Mouse (Mus musculus): Measurements from ENCODE around the gene Gm48551. TPM values are rescaled to one million over a fixed set of nuclear protein-coding genes. Genes with fewer than 3 reads are reported as not detected.

Gm48551 gene
- polyA plus RNA-seq, 1 experiment from 2014 or later = 2.3 TPM

DNA sequence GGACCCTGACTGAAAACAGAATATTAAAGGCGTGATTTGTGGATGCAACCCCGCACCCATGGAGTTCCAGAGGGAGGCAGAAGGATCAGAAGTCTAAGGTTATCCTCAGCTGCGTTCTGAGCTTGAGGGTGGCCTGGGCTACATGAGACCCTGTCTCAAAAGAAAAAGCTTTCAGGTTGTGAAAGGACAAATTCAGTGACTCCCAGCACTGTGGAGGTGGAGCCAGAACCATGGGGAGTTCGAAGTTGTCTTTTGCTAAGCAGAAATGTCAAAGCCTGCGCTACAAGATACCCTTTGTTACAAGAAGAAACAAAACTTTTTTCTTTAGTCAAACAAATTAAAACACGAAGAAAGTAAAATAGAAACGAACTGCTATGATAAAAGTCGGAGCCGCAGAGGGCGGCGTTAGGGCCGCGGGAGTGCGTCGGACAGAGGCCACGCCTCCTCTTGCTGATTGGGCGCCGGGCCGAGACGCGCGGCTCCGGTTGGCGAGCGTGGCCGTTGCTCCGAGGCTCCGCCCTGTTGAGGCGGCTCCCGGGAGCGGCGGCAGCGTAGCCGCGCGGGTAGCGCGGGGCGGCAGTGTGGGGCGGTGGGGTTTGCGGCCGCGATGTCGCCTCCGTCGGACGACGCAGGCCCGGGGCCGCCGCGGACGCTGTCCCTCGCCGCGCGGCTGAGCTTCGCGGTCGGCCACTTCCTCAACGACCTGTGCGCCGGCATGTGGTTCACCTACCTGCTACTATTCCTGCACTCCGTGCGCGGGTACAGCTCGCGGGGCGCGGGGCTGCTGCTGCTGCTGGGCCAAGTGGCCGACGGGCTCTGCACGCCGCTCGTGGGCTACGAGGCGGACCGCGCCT, 27.0 kb upstream of the Gm48551 start, which contains the start of gene Mfsd12:
Mfsd12 (plus strand) TSS at position 501 of the 854 bp plus-strand sequence.
- DNase-seq (ENCODE audit: low spot score) = peak; percentile 93

DNA sequence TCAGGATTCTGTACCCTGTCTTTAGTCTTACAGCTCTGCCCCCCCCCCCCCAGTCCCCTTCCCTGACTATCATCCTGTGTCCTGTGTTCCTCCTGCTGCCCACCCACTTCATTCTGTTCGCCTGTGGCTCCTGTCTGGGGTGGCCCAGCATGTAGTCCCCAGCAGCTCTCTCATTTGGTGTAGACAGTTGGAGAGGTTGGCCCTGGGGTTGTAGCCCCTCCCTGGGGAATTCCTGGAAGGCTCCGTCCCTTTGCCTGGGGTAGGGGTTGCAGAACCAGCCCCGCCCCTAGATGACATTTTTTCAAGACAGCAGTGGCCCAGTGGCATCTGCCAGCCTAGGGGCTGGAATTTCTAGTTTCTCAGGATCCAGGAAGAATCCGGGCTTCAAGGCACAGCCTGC, 26.1 kb upstream of the Gm48551 start:
- DNase-seq (ENCODE audit: low spot score) = no peak

DNA sequence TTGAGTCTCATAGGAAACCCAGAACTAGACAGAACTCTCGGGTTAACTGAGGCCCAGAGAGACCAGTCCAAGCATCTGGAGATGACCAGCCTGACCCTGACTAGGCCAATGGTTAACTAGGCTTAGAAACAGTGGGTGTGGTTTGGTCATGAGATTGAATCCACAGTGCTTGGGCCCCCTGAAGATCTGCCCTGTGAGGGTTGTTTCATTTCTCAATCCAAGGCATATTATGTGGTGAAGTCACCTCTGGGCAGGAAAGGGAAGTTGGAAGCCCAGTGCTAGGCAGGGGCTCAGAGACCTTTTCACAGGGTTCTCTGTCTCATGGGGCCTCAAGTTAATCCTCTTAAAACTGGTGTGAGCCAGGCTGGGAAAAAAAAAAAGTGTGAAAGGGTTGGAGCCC, 25.4 kb upstream of the Gm48551 start:
- no peak for DNase-seq (ENCODE audit: low spot score)

DNA sequence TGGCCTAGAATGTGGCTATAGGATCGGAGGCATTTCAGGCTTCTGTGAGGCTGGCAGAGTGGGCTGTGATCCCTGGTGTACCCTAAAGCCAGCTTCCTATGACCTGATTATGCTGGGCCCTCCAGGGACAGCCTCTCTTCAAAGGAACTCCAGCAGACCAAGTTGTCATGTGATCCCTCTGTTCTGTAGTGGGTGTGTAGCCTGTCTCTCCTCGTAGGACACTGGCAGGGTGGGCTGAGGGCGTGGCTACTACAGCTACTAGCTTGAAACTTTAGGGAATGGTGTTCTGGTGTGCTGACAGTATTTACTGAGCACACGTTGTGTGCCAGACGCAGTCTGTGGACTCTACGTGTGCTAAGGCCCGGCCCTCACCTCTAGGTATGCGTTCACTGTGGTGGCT, 23.5 kb upstream of the Gm48551 start:
- DNase-seq (ENCODE audit: low spot score) = no peak

DNA sequence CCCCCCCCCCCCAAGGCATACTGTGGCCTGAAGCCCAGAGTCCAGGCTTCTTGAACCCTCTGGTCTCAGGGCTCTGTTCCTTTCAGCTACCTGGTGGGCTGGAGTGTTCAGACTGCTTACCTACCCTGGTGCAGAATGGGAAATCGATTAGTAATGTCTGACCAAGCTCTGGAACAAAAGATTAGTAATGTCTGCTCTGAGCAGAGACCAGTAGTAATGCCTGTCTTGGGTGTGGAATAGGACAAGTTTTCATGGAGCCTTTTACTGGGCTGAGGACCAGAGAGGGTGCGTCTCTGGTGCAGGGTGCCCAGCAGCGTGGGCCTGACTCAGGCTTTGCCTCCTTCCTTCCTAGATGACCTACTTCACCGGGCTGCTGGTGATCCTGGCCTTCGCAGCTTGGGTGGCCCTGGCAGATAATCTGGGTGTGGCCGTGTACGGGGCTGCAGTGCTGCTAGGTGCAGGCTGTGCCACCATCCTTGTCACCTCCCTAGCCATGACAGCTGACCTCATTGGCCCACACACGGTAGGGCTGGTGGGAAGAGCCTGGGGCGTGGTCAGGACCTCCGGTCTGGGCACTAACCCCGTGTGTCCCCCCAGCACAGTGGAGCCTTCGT, 21.8 kb upstream of the Gm48551 start:
- DNase-seq (ENCODE audit: low spot score) = no peak

DNA sequence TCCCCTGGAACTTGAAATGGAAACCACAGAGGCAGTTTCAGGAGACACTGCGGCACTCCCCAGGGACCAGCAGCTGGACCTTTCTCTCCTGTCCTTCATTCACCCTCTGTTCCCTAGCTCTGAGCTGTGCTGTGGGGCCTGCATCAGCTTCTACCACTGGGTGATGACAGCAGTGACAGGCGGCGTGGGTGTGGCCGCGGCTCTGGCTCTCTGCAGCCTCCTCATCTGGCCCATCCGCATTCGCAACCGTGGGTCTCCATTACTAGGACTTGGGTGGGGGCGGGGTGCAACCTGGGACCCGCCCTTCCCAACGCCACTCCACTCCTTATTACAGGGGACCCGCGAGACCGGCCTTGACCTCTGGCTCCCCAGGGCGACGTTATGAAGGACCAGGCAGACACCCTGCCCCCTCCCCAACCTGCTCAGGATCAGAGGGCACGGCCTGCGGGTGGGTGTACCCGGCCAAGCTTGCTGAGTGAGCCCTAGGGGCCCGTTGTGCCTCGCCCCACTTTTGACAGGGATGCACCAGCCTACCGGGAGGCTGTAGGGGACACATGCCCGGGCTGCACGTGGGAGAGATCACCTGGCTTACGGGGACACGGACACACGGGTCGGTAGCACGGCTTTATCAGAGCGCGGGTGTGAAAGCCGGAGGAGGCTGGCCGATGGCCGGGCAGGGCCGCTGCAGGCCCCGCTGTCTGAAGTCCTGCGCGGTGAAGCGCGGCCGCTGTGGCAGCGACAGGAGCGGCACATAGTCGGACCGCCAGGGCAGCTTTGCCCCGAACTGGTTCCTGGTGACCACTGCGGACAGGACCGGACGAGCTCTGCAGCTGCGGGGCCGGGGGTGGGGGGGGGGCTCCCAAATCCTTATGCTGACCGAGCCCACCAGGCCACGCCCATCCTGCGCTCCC, 20.6 kb upstream of the Gm48551 start:
- DNase-seq (ENCODE audit: low spot score) = no peak

DNA sequence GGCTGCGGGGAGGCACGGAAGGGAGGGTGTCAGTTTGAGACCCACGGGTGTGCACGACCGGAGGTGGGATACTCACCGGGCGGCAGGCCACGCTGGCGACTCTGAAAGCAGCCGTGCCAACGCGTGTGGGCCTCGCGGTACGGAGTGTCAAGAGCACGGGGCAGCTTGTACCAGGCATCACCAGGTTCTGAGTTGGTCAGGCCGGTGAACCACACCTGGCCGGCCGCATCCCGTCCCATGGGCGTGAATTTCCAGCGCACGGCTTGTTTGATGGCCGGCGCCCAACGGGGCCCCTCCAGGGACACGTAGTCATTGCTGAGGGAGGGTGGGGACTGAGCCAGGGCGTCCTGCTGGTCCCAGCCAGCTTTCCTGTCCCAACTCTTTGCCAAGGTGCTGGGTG, 19.6 kb upstream of the Gm48551 start:
- no peak for DNase-seq (ENCODE audit: low spot score)

DNA sequence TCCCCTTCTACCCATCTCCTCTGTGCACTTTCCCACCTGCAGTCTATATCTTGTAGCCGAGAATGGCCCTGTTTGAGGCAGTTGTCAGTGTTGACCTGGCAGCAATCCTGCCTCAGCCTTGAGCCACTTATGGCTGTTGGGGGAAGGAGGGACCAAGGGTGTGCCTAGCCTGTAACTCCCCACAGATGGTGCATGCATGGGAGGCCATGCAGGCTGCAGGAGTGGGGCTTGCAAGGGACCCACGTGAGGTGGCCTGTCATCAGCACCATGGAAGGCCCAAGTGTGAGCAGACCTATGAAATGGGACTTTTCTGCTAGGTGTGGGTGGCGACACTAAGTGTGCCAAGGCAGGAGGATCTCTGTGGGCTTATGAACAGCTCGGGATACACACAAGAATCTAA, 19.2 kb upstream of the Gm48551 start:
- DNase-seq (ENCODE audit: low spot score) = no peak

DNA sequence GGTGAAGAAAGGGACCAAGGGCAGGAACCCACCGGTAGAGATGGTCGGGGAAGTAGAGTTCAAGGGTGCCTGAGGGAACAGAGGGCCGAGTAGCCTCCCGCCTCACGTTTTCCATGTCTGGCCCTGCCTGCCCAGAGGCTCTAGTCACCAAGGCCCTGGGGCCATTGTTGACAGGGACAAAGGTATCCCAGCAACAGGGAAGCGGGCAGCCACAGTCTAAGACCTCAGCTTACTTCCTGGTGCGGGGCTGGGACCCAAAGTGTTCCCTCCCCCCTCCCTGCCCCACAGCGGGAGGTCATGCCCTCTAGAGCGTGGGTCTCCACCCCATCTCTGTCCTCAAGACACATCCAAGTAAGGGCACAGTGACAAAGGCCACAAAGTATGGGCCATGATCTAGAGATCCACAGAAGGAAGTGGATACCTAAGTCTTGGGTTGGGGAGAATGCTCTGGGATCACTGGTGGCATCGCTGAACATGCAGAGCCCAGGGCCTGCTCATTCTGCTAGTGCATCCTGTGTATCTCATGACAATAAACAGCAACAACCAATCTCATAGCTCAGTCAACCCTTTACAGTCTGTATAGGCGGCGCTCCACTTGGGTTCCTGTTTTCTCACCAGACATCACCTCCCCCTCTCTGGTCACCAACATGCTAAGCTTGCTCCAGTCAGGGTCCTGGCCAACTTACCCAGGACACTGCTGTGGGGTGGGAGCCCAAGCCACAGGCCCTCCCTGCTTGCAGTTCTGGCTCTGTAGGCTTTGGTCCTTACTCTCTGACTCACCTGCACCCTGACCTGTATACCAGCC, 18.4 kb upstream of the Gm48551 start, which contains the start of gene 4930404N11Rik:
4930404N11Rik (minus strand) TSS at position 145 of the 805 bp plus-strand sequence.
- no peak for DNase-seq (ENCODE audit: low spot score)

DNA sequence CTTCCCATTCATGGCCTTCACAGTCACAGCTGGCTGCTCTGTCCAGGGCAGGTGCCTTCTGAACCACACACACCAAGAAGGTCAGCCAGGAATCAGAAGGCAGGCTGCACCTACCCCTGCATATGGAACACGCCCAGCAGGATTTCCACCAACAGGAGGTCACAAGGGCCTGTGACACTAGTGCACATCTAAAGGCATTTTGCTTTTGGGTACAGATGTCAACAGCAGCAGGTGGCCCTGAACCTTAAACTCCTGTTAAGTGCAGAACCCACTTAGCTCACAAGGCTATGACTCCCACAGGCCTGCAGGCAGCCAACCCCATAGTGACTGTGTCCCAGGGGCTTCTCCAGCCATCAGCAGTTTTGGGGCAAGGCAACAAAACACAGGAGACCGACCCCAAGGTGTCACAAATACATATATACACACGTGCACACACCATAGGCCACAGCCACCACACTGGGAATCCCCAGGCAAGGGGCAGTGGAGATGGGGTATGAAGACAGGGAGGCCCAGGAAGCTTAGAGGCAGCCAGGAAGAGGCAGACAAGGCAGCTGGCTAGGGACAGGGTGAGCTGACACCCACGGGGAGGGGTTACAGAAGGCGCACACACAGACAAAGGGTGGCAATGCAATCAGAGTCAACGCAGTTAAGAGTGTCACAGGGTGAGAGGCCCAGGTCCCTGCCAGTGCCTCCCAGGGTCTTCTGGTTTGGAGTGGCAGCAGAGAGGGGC, 17.6 kb upstream of the Gm48551 start:
- no peak for DNase-seq (ENCODE audit: low spot score)

DNA sequence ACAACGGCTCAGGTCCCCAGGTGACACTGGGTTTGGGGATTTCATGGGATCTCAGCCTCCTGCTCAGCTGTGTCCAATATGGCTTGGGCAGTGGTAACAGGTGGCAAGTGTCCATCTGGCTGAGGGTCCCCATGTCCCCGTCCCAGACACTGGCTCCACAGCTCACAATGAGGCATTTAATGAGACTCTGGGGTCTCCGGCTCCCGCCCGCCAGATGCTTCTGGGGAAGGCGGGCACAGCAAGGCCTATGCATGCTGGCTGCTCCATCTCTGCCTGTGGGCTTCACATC, 17.1 kb upstream of the Gm48551 start:
- no peak for DNase-seq (ENCODE audit: low spot score)

DNA sequence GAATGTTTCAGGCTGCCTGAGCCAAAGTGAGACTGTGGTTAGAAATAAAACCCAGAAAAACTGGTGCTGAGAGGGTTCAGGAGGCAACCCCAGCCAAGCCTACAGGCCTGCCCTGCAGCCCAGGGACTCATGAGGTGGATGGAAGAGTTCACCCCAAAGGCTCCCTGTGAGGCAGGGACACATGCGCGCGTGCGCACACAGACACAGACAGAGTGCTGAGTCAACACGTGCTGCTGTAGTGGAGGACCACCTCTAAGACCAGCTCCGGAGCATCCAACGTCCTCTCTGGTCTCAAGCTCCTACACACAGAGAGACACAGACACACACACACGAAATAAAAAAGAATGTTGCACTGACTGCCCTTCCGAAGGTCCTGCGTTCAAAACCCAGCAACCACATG, 8.9 kb upstream of the Gm48551 start:
- DNase-seq (ENCODE audit: low spot score) = no peak

DNA sequence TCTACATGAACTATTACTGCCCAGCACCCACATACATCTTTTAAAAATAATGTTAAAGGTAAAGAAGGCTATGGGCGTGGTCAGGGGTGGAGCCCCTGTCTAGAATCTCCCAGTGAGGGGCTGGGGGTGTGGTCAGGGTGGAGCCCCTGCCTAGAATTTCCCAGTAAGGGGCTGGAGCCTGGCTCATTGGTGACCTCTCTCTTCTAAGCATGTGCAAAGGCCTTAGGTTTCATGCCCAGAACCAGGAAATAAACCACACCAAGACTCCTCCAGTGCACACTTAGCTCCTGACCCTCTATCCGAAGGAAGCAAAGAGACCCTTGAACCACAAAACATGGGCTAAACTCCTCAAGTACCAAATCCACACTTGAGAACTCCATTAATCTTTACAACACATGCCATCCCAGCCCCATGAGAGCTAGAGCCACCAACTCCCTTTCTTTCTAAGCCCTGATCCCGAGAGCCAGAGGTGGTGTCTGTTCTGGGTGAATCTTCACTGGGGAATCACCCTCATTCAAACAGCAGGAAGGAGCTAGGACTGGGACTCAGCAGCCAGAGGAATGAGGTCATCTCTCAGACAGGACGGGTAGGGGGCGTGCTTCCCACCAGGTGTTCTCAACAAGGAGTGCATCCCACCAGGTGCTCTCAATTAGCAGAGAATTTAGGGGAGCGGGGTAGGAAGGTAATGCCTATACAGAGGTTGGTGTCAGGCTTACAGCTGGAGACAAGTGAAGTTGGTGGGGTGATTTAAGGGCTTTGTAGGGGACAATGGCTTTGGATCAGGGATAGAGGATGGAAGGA, 7.5 kb upstream of the Gm48551 start:
- no peak for DNase-seq (ENCODE audit: low spot score)

DNA sequence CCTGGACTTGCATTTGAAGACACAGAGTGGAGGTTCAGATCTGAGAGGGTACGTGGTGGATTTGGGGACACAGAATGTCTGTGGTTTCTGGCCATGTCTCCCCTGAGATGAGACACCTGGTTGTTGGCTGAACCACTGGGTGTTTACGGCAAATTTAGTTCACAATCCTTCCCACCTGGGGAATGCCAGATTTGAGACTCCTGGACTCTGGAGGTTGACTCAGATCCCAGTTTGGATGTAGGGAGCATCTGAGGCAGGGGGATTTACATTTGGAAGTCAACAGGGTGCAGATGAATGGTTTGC, 7.0 kb upstream of the Gm48551 start:
- no peak for DNase-seq (ENCODE audit: low spot score)

DNA sequence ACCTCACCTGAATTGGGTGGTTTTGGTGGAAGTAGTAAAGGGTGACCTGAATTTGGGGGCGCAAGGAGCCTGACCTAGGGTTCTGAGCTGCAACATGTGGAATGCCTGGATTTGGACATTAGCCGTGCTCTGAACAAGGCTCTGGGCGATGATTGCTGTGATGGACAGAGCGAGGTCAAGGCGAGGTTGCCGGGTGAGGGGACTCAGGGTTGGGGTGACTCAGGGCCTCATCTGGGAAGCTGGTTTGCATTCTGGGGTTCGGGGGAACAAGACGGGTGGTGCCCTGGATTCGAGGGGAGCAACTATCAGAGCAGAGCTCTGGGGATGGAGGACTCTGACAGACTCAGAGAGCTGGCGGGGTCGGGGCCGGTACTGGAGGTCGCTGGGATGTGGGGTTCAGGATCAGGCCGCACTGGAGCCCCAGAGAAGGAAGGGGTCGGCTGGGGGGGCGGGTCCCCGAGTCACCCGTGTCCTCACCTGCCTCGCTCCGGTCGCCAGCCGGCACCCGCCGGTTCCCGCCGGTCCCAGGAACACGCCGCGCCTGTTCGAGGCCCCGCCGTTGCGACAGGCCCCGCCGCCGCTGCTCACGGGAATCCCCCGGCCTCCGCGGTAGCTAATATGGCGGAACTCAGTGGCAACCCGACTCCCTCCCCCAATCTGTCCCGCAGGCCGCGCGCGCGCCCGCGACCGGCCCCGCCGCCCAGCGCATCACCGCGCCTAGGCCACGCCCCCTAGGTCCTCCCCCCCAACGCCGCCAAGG, 6.3 kb upstream of the Gm48551 start, which contains the start of gene Fzr1:
Fzr1 (minus strand) TSS at position 724 of the 760 bp plus-strand sequence.
- DNase-seq (ENCODE audit: low spot score) = no peak

DNA sequence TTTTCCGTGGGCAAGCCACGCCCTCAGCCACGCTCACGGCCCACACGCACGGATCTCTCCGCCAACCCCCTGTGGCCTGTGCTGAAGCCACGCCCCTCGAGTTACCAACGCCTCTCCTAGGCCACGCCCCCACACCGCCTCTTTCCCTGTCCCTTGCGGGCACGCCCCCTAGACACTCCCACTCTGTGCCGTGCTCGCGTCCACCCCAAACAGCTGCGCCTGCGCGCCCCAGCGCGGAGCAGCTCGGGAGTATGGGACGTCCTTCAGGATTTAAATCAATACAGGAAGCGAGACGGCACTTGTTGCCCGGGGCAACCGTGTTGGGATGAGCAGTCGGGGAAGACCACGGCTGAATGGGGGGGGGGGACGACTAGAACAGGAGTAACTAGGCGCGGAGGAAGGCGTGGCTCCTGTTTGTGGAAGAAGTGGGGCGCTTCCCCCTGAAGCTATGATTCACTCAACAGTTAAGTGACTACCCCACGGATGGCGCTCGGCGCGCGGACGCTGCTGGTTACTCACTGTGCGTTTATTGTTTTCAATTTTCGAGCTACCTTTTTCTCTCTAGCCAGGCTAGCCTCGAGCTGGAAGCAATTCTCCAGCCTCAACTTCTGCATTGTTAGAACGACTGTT, 5.6 kb upstream of the Gm48551 start:
- peak; percentile 100 for DNase-seq (ENCODE audit: low spot score)

DNA sequence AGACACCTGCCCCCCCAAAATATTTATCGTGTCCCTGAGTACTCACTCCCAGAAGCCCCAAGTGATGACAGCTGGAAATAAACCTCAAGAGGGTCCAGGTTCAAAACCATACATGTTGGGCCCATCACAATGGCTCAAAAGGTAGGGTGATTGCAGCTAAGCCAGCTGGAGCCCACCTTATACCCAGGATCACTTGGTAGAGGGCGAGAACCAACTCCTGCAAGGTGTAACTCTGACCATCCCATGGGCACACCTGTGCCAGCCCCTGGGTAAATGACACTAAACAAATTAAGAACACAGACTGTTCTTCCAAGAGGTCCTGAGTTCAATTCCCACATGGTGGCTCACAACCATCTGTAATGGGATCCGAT, 5.1 kb upstream of the Gm48551 start:
- no peak for DNase-seq (ENCODE audit: low spot score)

DNA sequence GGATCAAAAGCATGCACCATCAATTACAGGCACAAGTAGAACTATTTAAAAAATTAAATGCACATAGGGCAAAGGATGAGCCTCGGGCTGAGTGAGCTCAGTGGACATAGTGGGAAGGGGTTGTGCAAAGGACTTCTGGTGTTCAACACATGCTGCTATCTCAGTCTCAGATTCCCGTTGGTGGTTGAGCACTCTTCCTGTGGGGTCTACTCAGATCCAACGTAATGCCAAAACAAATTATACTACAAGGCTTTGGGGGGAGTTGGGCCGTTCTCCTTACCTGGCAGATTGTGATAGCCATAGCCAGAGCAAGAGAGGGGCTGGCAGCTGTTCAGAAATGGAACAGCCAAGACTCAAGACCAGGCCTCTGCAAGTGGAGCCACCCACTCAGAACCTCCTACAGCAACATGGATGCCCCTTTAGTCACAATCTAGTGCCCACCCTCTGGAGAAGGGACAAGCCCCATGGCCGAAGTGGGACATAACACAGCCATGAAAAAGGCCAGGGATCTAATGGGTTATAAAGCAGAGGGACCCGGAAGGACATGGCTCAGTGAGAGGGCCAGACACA, 4.4 kb upstream of the Gm48551 start:
- no peak for DNase-seq (ENCODE audit: low spot score)
